Mouse (Mus musculus) heart, adult 2 months (tissue): ENCODE results near the gene Sdhaf2.

Experiments
- EP300 ChIP-seq: fragments of 200-500 bp; IDR thresholded peaks from 2 replicates; pipeline ENCODE4 v1.6.1; 2011; ENCODE audit warnings: low read depth, low read length, control low read depth; ENCODE audit not compliant: insufficient read depth
- POLR2A ChIP-seq: fragments of 200-500 bp; IDR thresholded peaks from 2 replicates; pipeline ENCODE4 v1.6.1; 2011; ENCODE audit warnings: mild to moderate bottlenecking, low read depth, low read length, control low read depth; ENCODE audit not compliant: insufficient read depth

DNA sequence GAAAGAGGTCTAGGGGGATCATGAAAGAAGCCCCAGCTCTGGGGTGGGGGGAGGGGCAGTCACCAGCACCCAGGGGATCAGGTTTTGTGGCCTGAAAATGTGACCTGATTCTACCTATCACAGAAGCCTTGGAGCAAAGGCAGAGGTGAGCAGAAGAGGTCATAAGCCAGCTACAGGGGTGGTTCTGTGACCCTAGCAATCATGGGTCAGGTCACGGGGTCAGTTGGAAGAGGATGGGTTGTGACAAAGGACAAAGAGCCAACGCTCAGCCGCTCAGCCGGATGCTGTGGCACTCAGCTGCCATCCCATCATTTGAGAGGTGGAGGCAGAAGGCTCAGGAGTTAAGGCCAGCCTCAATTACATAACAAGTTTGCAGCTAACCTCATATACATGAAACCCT lies 61.5 kb downstream of the Sdhaf2 start:
- TF ChIP-seq EP300 (no peak), POLR2A (no peak)
